Comparison of ENCODE assay signal across 20 mouse cellular contexts in genomic region chr2:161112011-161112410, GRCm38 (mm10).
"Had no signal": no experiment of that assay in that cellular context is flagged by ENCODE, and none has a peak within 500 bp of the region (broad histone marks: within the 10 kb centered on the region; RNA-seq: fewer than 3 reads in every experiment).

No protein-coding gene starts in this region.

- H3K27me3 ChIP-seq: limb, embryonic 13.5 days; liver, embryonic 15.5 days; megakaryocyte, embryonic 14.5 days; midbrain, embryonic 15.5 days; neural tube, embryonic 13.5 days; stomach, embryonic 15.5 days had no signal

- H3K36me3 ChIP-seq: limb, embryonic 13.5 days; liver, embryonic 15.5 days; midbrain, embryonic 15.5 days; neural tube, embryonic 13.5 days; stomach, embryonic 15.5 days had no signal

- H3K9ac ChIP-seq: limb, embryonic 13.5 days; liver, embryonic 15.5 days; lung, embryonic 14.5 days; midbrain, embryonic 15.5 days; neural tube, embryonic 13.5 days; stomach, embryonic 15.5 days had no signal

- H3K27ac ChIP-seq: kidney, postnatal 0 days; limb, embryonic 13.5 days; liver, embryonic 15.5 days; midbrain, embryonic 15.5 days; neural tube, embryonic 13.5 days; stomach, embryonic 15.5 days had no signal

- H3K4me3 ChIP-seq: limb, embryonic 13.5 days; liver, embryonic 15.5 days; megakaryocyte, embryonic 14.5 days; midbrain, embryonic 15.5 days; neural tube, embryonic 13.5 days; stomach, embryonic 15.5 days had no signal

- ATAC-seq: midbrain, embryonic 15.5 days had no signal

- DNase-seq: kidney, adult 9 months; kidney, postnatal 36 days; layer of hippocampus, adult 9-11 months; layer of hippocampus, postnatal 36 days; left cerebral cortex, postnatal 4 days; lung, embryonic 14.5 days; lung, postnatal 10 days; lung, postnatal 4 days; retina, postnatal 1 day; right cerebral cortex, postnatal 4 days; thymus, postnatal 36 days had no signal

- H3K4me2 ChIP-seq: limb, embryonic 13.5 days; liver, embryonic 11.5 days; liver, embryonic 15.5 days; lung, embryonic 14.5 days; midbrain, embryonic 11.5 days; midbrain, embryonic 15.5 days; neural tube, embryonic 13.5 days; stomach, embryonic 15.5 days had no signal

- H3K9me3 ChIP-seq: limb, embryonic 13.5 days; liver, embryonic 15.5 days; midbrain, embryonic 15.5 days; neural tube, embryonic 13.5 days; stomach, embryonic 15.5 days had no signal
